Mouse (Mus musculus) liver, embryonic 13.5 days (tissue): ENCODE data around the gene Fgr. TPM values are rescaled to one million over a fixed set of nuclear protein-coding genes. Genes with fewer than 3 reads are reported as not detected.

ENCODE experiments used
- ATAC-seq: fragments of 200-750 bp; cut with Nextera tagmentation; 2 replicates; pipeline ENCODE4 v1.8.0; 2017; ENCODE audit warnings: low read depth, mild to moderate bottlenecking, moderate number of reproducible peaks, moderate library complexity
- DNase-seq: peaks from one replicate; pipeline ENCODE4 v3.0.0; 2022
- H3K27ac ChIP-seq: fragments of 300-500 bp; sonication (generic); 2 replicates; pipeline ENCODE4 v1.5.1; 2015; ENCODE audit warnings: moderate library complexity, mild to moderate bottlenecking, inconsistent platforms
- H3K27me3 ChIP-seq: fragments of 300-500 bp; sonication (generic); 2 replicates; pipeline ENCODE4 v1.6.1; 2015; ENCODE audit warnings: mild to moderate bottlenecking, inconsistent platforms
- H3K36me3 ChIP-seq: fragments of 300-500 bp; sonication (generic); 2 replicates; pipeline ENCODE4 v1.6.1; 2015; ENCODE audit warnings: mild to moderate bottlenecking, inconsistent platforms
- H3K4me1 ChIP-seq: fragments of 300-500 bp; sonication (generic); replicated peaks from 2 replicates; pipeline ENCODE4 v1.6.1; 2015; ENCODE audit warnings: inconsistent platforms
- H3K4me2 ChIP-seq: fragments of 300-500 bp; sonication (generic); 2 replicates; pipeline ENCODE4 v1.6.1; 2015; ENCODE audit warnings: inconsistent platforms, mild to moderate bottlenecking, moderate library complexity
- H3K4me3 ChIP-seq: fragments of 300-500 bp; sonication (generic); replicated peaks from 2 replicates; pipeline ENCODE4 v1.5.1; 2015; ENCODE audit warnings: mild to moderate bottlenecking, inconsistent platforms
- H3K9ac ChIP-seq: fragments of 300-500 bp; sonication (generic); 2 replicates; pipeline ENCODE4 v1.6.1; 2015; ENCODE audit warnings: mild to moderate bottlenecking, inconsistent platforms
- H3K9me3 ChIP-seq: fragments of 300-500 bp; sonication (generic); replicated peaks from 2 replicates; pipeline ENCODE4 v1.6.1; 2016; ENCODE audit warnings: inconsistent platforms
- WGBS: fragments of 180-500 bp; shearing (Covaris S2); methylation state at CpG from one replicate; pipeline ENCODE4 v1.1.7; 2015; ENCODE audit not compliant: insufficient replicate concordance; 5-methylcytosine and 5-hydroxymethylcytosine counted together
- polyA plus RNA-seq: library from polyadenylated mRNA; unstranded; fragments of >200 nt; fragmentation: Nextera tagmentation; extraction: Ambion mirVana; gene quantifications from 2 replicates; pipeline ENCODE4 v1.2.1, GENCODE M21; 2015

Gene Fgr
- polyA plus RNA-seq, 1 experiment from 2014 or later = 0.47 TPM

- Histone ChIP-seq H3K27ac (no peak overlapping the region), H3K9me3 (no peaks in the 10 kb centered on the region), H3K4me3 (no peak overlapping the region), H3K9ac (no peak overlapping the region), H3K4me1 (peaks cover 33% of the 10 kb centered on the region), H3K36me3 (no peaks in the 10 kb centered on the region), H3K4me2 (no peak overlapping the region), H3K27me3 (peaks cover 17% of the 10 kb centered on the region)
- DNase-seq (no peak), ATAC-seq (no peak)
- WGBS = 61% methylated on average over 4 of the region's 4 CpGs
Observed at GRCm38 (mm10) chr4:132944776-132945175, 29.1 kb upstream of the Fgr start.

- Histone ChIP-seq H3K9ac (peak overlapping the region; percentile 41; the same call in 1 of the 2 replicates), H3K4me1 (peaks cover 40% of the 10 kb centered on the region), H3K9me3 (no peaks in the 10 kb centered on the region), H3K27ac (peak overlapping the region; percentile 72), H3K27me3 (peaks cover 10% of the 10 kb centered on the region), H3K4me3 (peak overlapping the region; percentile 25; the same call in 1 of the 2 replicates), H3K4me2 (peak overlapping the region; percentile 60), H3K36me3 (no peaks in the 10 kb centered on the region)
- peak; percentile 61 for ATAC-seq
- WGBS = 3% methylated on average over 15 of the region's 15 CpGs
- DNase-seq = peak; percentile 69
Observed at GRCm38 (mm10) chr4:132945261-132946046, 28.4 kb upstream of the Fgr start.

GRCm38 (mm10) chr4:132946047-132947001 lies 27.6 kb upstream of the Fgr start:
- H3K27me3 ChIP-seq = 0 out of 2 replicates have a peak, but pooled peaks cover 1% of the 10 kb centered on the region
- peak overlapping the region; percentile 25 for H3K4me3 ChIP-seq
- ATAC-seq (peak; percentile 35; the same call in 1 of the 2 replicates), DNase-seq (peak; percentile 24)
- no peaks in the 10 kb centered on the region for H3K9me3 ChIP-seq
- H3K36me3 ChIP-seq = no peaks in the 10 kb centered on the region
- peak overlapping the region; percentile 60 for H3K4me2 ChIP-seq
- H3K27ac ChIP-seq = peak overlapping the region; percentile 72
- H3K9ac ChIP-seq = peak overlapping the region; percentile 41; the same call in 1 of the 2 replicates
- H3K4me1 ChIP-seq = peaks cover 41% of the 10 kb centered on the region
- 18% methylated on average over 27 of the region's 27 CpGs for whole genome bisulfite sequencing

- H3K4me2 ChIP-seq = peak overlapping the region; percentile 51
- DNase-seq = peak; percentile 20
- H3K27me3 ChIP-seq = no peaks in the 10 kb centered on the region
- WGBS = 34% methylated on average over 24 of the region's 24 CpGs
- H3K9ac ChIP-seq = no peak overlapping the region
- peak overlapping the region; percentile 24 for H3K4me3 ChIP-seq
- H3K4me1 ChIP-seq = peaks cover 31% of the 10 kb centered on the region
- H3K27ac ChIP-seq = no peak overlapping the region
- no peak for ATAC-seq
- no peaks in the 10 kb centered on the region for H3K36me3 ChIP-seq
- H3K9me3 ChIP-seq = no peaks in the 10 kb centered on the region
Observed at GRCm38 (mm10) chr4:132949882-132950532, 23.9 kb upstream of the Fgr start.

- no peak for ATAC-seq
- peaks cover 22% of the 10 kb centered on the region for H3K4me1 ChIP-seq
- no peaks in the 10 kb centered on the region for H3K27me3 ChIP-seq
- H3K9ac ChIP-seq = no peak overlapping the region
- no peak overlapping the region for H3K4me3 ChIP-seq
- H3K27ac ChIP-seq = peak overlapping the region; percentile 18; the same call in 1 of the 2 replicates
- H3K36me3 ChIP-seq = no peaks in the 10 kb centered on the region
- no peaks in the 10 kb centered on the region for H3K9me3 ChIP-seq
- H3K4me2 ChIP-seq = no peak overlapping the region
- no peak for DNase-seq
- 21% methylated on average over 2 of the region's 2 CpGs for WGBS
Observed at GRCm38 (mm10) chr4:132950999-132951398, 22.9 kb upstream of the Fgr start.

GRCm38 (mm10) chr4:132954530-132955394 lies 19.1 kb upstream of the Fgr start:
- Histone ChIP-seq H3K36me3 (no peaks in the 10 kb centered on the region), H3K4me3 (no peak overlapping the region), H3K9ac (no peak overlapping the region), H3K4me1 (peaks cover 22% of the 10 kb centered on the region), H3K4me2 (no peak overlapping the region), H3K27ac (no peak overlapping the region), H3K27me3 (no peaks in the 10 kb centered on the region), H3K9me3 (no peaks in the 10 kb centered on the region)
- ATAC-seq = no peak
- 63% methylated on average over 7 of the region's 7 CpGs for WGBS
- DNase-seq = no peak

GRCm38 (mm10) chr4:132955395-132955791 lies 18.5 kb upstream of the Fgr start:
- ATAC-seq = no peak
- H3K27ac ChIP-seq = no peak overlapping the region
- H3K4me3 ChIP-seq = no peak overlapping the region
- H3K9ac ChIP-seq = no peak overlapping the region
- 30% methylated on average over 2 of the region's 2 CpGs for WGBS
- H3K27me3 ChIP-seq = no peaks in the 10 kb centered on the region
- H3K36me3 ChIP-seq = no peaks in the 10 kb centered on the region
- H3K4me2 ChIP-seq = no peak overlapping the region
- H3K4me1 ChIP-seq = peaks cover 22% of the 10 kb centered on the region
- no peaks in the 10 kb centered on the region for H3K9me3 ChIP-seq
- DNase-seq = no peak

- no peak for DNase-seq
- 38% methylated on average over 9 of the region's 10 CpGs for WGBS
- no peaks in the 10 kb centered on the region for H3K36me3 ChIP-seq
- peak overlapping the region; percentile 26; the same call in 1 of the 2 replicates for H3K27ac ChIP-seq
- peaks cover 29% of the 10 kb centered on the region for H3K4me1 ChIP-seq
- H3K27me3 ChIP-seq = no peaks in the 10 kb centered on the region
- H3K9ac ChIP-seq = no peak overlapping the region
- no peak overlapping the region for H3K4me2 ChIP-seq
- H3K9me3 ChIP-seq = no peaks in the 10 kb centered on the region
- no peak overlapping the region for H3K4me3 ChIP-seq
- no peak; the same call in 1 of the 2 replicates for ATAC-seq
Observed at GRCm38 (mm10) chr4:132958741-132959678, 14.9 kb upstream of the Fgr start.

GRCm38 (mm10) chr4:132959679-132960045 lies 14.2 kb upstream of the Fgr start:
- DNase-seq (no peak), ATAC-seq (no peak)
- 47% methylated on average over 3 of the region's 3 CpGs for whole genome bisulfite sequencing
- no peaks in the 10 kb centered on the region for H3K36me3 ChIP-seq
- no peak overlapping the region for H3K9ac ChIP-seq
- H3K27me3 ChIP-seq = no peaks in the 10 kb centered on the region
- no peak overlapping the region for H3K4me3 ChIP-seq
- H3K9me3 ChIP-seq = no peaks in the 10 kb centered on the region
- H3K27ac ChIP-seq = no peak overlapping the region
- peaks cover 33% of the 10 kb centered on the region for H3K4me1 ChIP-seq
- H3K4me2 ChIP-seq = no peak overlapping the region
